Mouse (Mus musculus) heart, adult 11 months (tissue): ENCODE measurements at regions not wholly inside any gene's neighbourhood (a gene's known extent, or its start where the extent isn't known, plus 50 kb on each side); places are given as distances from the start of the nearest gene placed in this dataset.

Experiments used
- DNase-seq: peaks from one replicate; pipeline ENCODE4 v3.0.0; 2022

DNA sequence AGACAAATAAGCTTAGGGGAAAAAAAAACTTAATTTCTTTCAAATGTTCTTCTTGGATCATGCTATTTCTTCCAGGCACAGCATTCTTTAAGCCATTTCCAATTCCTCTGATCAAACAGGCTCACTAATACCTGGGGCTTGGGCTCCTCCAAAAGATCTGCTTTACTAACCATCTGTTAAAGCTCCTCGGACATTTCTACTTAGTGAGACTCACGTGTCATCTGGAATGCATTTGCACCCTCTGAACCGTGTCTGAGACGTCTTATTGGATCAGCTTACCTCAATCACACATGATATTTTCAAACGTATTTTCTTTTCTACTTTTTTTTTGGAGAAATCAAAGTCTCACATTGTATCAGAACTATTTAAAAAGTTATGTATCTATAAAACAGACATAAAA, 132.4 kb downstream of the Npr3 start:
- no peak for DNase-seq

DNA sequence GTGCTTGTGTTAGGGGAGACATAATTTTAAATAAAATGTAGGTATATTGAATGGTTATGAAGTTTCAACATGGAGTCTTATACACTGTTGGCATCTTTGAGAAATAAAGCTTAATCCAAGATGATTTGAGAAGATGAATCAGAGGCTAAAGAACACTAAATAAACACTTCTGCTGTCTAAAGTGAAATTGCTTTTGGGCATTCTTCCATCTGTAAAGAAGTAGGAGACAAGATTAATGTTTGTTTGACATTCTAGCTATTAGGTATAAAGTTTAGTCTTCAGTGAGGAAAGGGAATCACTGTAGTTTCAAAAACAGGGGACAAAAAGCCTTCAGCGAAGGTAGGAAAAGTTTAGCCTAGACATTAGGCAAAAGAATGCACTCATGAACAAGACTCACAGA, 136.5 kb downstream of the Npr3 start:
- DNase-seq: no peak

DNA sequence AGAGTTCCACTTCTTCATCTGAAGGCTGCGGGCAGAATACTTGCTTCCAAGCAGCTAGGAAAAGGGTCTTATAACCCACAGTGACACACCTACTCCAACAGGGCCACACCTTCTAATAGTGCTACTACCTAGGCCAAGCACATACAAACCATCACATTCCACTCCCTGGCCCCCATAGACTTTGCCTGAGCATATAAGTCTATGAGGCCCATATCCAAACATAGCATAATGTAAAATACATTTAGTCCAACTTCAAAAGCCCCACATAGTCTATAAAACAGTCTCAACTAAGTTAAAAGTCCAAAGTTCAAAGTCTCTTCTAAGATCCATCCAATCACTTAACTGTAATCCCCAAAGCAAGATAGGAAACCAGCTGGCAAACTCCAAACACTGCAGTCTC, 149.1 kb downstream of the Npr3 start:
- DNase-seq: no peak

DNA sequence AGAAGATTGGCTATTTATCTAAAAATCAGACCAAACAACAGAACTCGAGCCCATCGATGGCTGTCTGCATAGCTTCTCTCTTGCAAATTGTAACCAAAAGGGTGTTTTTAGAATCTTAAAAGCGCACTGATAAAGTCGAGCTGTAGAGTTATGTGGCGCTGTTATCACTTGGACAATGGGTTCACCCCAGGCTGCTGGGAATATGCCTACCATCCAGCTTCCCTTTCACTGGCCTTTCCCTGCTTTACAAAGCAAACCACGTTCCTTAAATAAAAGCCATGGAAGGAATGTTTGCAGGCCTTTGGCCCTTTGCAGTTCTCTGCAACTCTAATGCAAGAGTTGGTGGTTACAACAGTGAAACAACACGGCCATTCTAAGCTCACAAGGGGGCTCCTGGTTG, 150.3 kb downstream of the Npr3 start:
- peak; percentile 66 for DNase-seq

DNA sequence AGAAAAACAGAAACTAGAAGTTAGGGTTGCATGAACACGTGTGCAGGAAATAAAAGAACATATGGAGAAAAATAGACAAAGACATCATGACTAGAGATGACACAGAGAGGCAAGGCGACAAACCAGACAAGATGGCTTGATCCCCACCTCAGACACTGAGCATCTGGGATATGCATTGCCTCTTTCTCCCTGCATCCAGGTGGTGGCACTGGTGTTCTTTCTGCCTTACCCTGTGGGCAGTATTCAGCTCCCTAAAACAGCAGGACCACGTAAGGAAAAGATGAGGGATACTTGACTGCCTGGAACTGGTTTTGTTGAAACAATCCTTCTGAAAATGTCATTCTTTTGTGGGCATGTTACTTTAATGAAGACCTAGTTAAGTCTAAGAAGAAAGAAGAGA, 153.9 kb downstream of the Npr3 start:
- peak; percentile 91 for DNase-seq

DNA sequence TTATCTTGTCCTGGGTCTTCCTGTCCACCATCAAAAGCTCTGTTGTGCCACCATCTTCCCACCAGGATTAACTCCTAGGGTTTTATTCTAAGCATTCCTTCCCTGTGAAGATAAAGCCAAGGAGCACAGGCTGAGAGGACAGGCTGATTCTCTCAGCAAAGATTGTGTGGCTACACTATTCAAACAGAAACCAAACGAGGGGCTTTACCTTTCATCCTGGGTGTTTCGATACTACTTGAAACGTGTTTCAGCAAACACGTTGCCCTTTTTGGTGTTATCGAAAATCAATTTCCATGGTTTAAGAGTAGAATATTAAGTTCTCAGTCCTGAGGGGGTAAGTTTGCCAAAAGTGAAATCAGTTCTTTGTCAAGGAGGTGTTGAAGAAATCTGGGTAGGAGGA, 156.2 kb downstream of the Npr3 start:
- DNase-seq: no peak

DNA sequence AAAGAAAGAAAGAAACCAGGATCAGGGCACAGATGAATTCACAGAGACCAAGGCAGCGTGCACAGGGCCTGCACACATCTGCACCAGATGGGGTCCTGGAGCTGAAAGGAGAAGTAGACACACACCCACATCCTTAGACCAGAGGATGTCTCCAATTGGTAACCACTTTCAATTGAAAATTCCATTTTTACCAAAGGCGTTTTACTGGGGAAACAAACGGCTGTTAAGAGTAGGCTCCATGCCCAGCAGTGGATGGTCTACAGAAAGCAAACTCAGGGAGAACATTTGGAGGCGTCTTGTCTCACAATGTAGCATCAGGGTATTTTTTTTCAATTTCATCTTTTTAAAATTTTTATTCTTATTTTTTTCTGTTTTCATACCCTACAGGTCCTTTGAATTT, 157.6 kb downstream of the Npr3 start:
- no peak for DNase-seq

DNA sequence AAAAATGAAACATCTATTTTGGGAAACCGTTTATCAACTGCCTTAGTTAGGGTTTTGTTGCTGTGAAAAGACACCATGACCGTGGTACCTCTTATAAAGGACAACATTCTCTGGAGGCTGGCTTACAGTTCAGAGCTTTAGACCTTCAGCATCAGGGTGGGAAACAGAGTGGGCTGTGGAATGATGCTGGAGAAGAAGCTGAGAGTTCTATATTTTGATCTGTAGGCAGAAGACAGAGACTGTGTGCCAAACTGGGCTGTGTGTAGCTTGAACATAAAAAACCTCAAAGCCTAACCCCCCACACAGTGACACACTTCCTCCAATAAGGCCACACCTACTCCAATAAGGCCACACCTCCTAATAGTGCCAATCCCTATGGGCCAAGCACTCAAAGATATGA, 158.8 kb downstream of the Npr3 start:
- no peak for DNase-seq

DNA sequence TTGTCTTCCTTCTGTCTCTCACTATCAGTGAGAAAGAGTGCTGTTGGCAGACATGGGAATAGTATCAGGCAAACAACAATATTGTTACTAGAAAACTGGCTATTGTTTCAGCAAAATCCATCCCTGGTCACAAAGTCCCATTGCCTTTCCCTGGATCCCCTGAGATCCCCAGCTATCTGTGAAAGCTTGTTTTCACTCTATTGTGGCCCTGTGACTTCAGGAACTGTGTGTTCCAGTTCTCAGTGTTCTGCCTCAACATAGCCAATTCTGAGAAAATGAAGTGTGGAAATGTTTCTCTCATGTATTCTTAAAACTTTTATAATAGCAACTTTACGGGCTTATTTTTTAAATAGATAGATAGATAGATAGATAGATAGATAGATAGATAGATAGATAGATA, 160.3 kb downstream of the Npr3 start:
- peak; percentile 96 for DNase-seq

DNA sequence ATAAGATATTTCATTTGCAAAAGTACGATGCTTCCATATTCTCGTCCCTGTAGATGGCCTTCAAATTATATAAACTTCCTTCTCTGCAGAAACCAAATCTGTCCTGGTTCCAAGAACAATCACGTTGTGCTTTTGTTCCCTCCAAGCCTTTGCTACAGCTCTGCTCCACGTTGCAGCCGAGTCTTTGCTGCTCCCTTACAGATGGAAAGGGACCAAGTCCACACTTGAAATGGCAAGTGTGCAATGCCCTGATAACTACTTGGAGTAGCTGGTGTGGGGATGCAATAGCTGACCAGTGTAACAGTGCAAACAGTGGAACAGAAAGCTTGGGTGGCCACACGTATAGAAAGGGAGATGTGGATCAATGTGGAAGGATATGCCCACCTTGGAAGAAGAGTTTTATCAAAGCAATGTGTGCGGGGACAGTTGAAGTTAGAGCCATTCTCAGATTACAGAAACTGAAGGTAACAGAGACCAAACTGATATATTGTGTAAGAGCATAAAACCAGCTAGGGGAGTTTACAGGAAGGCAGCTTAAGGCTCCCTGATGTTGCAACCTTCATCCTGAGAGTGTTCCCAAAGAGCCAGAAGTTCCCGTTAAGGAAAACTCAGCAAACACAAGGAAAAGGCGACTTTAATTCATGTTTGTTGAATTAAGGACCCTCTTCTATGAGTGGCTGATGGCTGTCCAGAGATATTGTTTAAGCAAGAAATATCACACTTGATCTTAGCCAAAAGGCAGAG, 161.3 kb downstream of the Npr3 start:
- peak; percentile 88 for DNase-seq

DNA sequence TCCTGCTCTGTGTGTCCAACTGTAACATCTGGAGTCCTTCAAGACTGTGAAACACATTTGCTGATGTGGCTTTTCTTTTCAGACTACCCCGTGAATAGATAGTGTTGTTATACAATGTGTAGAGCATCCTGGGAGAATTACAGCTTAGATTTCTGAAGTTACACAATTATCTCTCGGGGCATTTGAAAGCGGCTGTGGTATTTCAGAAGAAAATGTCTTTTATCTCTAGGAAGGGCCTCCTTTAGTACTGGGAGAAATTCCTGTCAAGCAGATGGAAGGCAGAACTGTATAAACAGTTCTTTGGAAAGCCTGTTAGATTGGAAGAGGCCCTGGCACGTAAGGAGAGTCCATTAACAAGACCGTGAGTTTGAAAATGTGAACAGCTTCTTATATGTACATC, 162.2 kb downstream of the Npr3 start:
- DNase-seq: peak; percentile 94

DNA sequence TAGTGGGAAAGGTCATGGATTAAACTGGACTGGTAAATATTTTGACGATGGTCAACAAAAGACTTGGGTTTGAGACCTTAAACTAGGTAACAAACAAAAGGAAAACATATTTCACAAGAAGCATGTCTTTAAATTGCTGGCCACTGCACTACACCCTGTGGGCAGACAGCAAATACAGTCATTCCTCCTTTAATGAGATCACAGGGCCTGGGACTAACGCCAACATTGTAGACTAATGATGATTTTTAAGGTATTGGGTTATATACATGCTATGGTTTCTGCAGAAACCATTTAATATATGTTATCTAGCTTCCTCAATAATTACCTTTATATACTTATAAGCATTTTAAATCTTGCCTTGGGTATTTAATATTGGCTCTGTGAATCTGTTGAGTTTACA, 162.8 kb downstream of the Npr3 start:
- DNase-seq: peak; percentile 36

DNA sequence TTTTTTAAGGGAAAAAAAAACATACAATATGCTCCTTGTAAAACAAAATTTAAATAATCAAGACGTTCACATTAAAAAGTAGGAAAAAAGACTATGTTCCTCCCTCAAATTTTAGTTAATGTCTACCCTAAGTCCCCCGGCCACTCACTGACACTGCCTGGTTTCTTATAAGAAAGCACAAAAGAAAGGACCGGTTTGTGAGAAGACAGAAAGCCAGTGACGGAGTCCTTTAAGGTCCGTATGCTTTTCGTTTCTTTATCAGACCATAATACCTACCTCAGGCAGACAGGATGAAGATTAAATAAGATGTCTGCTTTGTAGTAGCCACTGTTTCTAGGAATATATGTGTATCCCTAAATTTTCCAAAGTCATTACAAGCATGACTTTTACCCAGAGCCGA, 164.3 kb downstream of the Npr3 start:
- peak; percentile 57 for DNase-seq

DNA sequence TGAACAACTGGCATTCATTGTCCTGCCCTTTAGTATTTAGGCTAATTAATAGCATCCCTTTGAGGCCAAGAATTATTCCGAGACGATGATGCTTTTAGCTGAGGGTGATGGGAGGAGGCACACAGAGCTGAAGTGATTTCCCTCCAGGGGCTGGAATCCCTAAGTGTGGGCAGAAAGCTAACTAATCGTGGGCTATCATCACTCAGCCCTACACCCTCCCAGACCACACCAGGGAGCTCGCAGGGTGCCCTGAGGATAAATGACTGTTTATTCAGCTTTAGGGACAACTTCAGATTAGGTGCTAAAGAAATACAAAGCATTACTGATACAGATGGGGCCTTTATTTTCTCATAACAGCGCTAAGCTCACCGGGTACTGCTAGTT, 164.7 kb downstream of the Npr3 start:
- peak; percentile 94 for DNase-seq

DNA sequence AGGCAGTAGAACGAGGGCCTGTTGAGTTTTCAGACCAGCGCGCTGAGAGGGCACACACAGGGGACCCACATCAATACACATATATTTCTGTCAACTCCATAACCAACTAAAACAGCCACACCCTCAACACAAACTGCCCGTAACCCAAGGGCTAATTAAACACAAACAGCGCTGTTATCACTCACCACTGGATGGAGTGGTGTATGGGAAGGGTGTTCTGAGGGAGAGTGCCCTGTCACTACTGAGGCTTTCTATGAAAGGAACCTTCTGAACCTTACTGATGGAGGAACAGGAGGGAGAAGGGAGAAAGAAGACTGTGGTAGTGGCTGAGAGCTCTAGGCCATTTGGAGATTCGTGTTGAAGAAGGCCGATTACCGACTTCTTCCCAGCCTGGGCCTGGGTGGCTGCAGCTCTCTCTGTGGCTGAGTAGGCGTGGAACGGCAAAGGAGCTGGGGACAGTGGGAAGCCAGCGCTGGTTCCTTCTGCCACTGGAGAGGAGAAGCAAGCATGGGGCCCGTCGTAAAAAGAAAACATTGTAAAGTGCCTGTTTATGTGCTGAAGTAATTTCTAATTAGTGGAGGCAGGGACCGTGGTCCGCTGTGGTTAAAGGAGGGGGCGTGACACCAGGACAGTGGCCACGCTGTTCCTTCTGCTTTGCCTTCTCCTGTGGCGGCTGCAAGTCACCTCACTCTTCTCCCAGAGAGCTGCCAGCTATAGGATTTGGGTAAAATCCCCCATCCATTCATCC, 165.3 kb downstream of the Npr3 start:
- DNase-seq: peak; percentile 88

DNA sequence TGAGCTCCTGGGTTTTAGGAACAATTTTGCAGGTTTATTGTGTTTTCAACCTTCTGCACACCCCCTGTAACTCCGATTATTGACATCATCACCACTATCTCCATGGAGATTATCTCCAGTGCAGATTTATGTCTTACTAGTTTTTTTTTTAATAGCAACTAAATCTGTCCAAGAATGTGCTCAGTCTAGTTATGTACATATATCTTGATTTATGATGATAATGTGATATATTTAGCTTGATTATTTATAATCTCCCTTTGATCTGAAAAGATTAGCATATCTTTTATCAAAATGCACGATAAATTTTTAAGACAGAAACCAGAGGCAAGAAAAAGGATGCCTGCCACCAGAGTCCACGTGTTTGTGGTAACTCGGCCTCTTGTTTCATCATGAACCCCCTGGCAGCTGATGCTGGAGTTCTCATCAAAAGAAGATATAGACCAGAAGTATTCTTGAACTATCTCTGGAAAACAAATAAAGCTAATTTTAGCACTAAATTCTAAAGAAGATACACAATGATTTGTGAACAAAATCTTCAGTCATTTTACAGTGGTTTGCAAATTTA, 169.6 kb downstream of the Npr3 start:
- DNase-seq: peak; percentile 58

DNA sequence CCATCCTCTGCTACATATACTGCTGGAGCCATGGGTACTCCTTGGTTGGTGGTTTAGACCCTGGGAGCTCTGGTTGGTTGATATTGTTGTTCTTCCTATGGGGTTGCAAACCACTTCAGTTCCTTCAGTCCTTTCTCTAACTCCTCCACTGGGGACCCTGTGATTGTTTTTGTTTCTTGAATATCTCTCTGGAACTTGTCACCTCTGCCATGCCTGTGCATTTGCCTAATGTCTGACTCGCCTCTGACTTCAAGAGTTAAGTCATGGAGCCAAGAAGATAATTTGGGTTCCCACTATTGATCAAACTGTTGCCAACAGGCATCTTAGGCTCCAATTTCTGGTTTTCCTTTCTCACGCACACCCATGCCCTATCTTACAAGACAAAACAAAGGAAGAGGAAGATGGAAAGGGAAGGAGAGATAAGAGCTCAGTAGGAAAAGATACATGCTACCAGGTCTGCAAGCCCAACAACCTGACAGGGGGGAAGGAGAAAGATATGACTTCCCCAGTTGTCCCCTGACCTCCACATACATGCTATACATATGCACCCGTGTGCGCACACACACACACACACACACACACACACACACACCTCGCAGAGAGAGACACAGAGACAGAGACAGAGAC, 172.3 kb downstream of the Npr3 start:
- DNase-seq: peak; percentile 88

DNA sequence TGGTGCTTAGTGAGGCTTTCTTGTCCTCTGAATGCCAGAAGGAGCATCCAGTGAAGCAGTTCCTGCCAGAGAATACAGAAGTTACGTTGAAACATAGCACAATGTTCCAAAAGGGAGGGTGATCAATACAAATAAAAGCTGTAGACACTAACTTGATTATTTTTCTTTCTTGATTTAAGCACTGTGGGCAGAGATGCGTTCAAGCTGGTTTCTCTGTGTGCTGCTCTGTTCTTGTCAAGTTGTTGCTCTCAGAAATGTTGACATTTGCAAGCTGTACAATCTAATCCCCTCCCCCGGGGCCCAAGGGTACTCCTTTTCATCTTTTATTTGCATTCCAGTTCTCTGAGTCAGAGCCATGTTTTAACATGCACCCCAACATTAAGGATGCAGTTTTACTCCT, 177.7 kb downstream of the Npr3 start:
- DNase-seq: peak; percentile 68

DNA sequence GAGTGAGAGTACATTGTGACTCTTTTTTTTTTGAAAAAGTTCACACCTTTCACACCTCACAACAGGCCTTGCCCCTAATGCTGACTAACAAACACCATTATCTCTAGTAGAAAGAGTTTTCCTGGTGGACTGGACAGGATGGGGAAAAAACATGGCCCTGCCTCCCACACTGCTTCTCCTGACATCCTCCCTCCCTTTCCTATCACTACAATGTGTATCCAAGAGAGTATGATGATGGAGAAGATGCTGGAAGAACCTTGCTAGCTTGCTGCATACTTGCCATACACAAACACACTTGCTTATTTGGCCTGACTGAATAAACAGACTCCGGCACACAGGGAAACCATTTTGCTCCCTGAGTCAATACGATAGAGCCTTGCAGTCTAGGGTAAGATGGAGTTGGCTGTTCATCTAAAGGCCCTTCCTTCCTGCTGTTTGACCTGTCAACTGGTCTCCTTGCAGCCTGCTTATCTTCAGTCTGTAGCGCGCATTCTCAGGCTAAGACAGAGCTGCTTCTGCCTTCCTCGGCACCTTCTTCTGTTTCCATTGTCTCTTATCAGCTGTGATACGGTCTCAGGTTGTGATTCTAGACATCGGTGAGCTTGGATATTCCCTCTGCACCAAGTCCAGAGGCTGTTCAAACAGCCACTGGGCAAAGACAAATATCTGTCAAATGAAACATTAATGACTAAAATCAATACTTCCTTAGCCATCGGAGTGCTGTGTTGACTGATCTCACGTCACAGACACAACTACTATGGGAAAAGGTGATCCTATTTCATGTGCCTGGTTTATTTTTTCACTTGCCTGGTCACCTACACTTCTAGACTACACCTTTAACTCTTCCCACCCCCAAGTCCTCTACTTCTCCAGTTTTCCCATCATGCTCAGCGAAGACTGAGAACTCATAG, 181.2 kb downstream of the Npr3 start:
- peak; percentile 94 for DNase-seq

DNA sequence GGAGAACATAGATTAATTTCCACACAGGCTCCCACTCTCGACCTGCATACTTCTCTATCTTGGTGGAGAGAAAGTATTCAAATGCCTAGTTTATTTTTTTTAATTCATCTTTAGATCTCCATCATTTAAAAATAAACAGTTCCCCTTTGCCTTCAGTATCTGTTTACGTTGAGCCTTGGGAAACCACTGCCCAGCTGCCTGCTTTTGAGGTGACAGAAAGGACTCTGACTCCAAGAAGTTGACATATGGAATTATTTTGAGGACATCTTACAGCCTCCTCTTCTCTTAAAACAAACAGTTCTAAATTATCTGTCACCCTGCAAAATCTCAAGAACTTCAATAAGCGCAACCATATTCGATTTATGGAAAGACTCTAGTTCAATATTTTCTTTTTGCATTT, 186.4 kb downstream of the Npr3 start:
- no peak for DNase-seq

DNA sequence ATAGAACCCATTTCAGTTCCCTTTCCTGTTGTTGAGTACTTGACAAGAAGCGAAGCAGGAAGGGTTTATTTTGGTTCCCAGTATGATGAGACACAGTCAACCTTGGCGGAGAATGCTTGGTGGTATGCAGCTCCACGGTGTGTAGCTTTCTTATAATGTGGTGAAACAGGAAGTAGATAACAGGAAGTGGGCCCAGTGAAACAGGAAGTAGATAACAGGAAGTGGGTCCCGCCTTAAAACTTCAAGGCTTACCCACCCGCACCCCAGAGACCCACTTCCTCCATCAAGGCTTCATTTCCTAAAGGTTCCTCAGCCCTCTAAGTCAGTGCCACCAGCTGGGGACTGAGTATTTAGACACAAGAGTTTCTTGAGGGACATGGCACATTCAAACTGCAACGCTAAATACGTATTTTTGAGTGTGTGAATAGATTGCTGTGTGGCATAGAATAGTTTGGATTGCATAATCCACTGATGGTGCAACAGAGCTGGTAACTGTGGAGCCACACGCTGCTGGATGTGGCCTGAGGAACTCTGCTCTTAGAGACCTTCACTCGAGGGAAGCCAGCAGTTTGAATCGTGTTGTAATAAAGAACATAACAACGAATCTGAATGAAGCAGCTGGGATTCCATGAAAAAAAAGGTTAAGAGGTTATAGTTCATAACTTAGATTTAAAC, 190.8 kb downstream of the Npr3 start:
- peak; percentile 95 for DNase-seq
